Comparison of ENCODE assay signal across 16 mouse cellular contexts in genomic region chr13:91184226-91184625, GRCm38 (mm10).
"Had no signal": no experiment of that assay in that cellular context is flagged by ENCODE, and none has a peak within 500 bp of the region (broad histone marks: within the 10 kb centered on the region; RNA-seq: fewer than 3 reads in every experiment).

No protein-coding gene starts in this region.

- H3K4me1 ChIP-seq: lung, embryonic 15.5 days had no signal

- ATAC-seq: inflammation-experienced regulatory T-cells, adult 6 months; intestine, postnatal 0 days had no signal

- H3K9ac ChIP-seq: limb, embryonic 12.5 days; lung, embryonic 15.5 days; neural tube, embryonic 15.5 days had no signal

- H3K36me3 ChIP-seq: limb, embryonic 12.5 days; lung, embryonic 15.5 days; midbrain, embryonic 10.5 days; neural tube, embryonic 15.5 days had no signal

- DNase-seq: kidney, adult 8-10 months; kidney, postnatal 25 days; layer of hippocampus, adult 9-11 months; layer of hippocampus, postnatal 36 days; lung, postnatal 14 days; midbrain, embryonic 14.5 days; right cerebral cortex, postnatal 14 days; thymus, postnatal 4 days had no signal

- H3K4me3 ChIP-seq: limb, embryonic 12.5 days; lung, embryonic 15.5 days; midbrain, embryonic 10.5 days; myocyte; neural tube, embryonic 15.5 days had no signal

- H3K27me3 ChIP-seq: limb, embryonic 12.5 days; lung, embryonic 15.5 days; neural tube, embryonic 15.5 days had no signal

- H3K4me2 ChIP-seq: limb, embryonic 12.5 days; lung, embryonic 15.5 days; neural tube, embryonic 15.5 days had no signal

- H3K9me3 ChIP-seq: limb, embryonic 12.5 days; lung, embryonic 15.5 days; midbrain, embryonic 10.5 days; neural tube, embryonic 15.5 days had no signal

- H3K27ac ChIP-seq: limb, embryonic 12.5 days; lung, embryonic 15.5 days; macrophage; midbrain, embryonic 10.5 days; neural tube, embryonic 15.5 days had no signal
